Mouse (Mus musculus) intestine, embryonic 14.5 days (tissue): ENCODE measurements around the gene Gpsm1. TPM values are rescaled to one million over a fixed set of nuclear protein-coding genes. Genes with fewer than 3 reads are reported as not detected.

ENCODE experiments used
- ATAC-seq: fragments of 200-750 bp; cut with Nextera tagmentation; replicated peaks from 2 replicates; pipeline ENCODE4 v1.8.0; 2017; ENCODE audit warnings: low read depth, moderate number of reproducible peaks, moderate TSS enrichment, moderate library complexity; ENCODE audit not compliant: low FRiP score, low TSS enrichment
- DNase-seq: peaks from one replicate; pipeline ENCODE4 v3.0.0-alpha.2; 2018; ENCODE audit warnings: low spot score
- H3K27ac ChIP-seq: fragments of 300-500 bp; sonication (generic); 2 replicates; pipeline ENCODE4 v1.5.1; 2014; ENCODE audit warnings: low read depth, mild to moderate bottlenecking, control low read depth
- H3K27me3 ChIP-seq: fragments of 300-500 bp; sonication (generic); replicated peaks from 2 replicates; pipeline ENCODE4 v1.6.1; 2014; ENCODE audit warnings: low read length, control low read depth; ENCODE audit not compliant: control insufficient read depth, insufficient read depth
- H3K36me3 ChIP-seq: fragments of 300-500 bp; sonication (generic); 2 replicates; pipeline ENCODE4 v1.6.1; 2014; ENCODE audit warnings: low read length, control low read depth; ENCODE audit not compliant: control insufficient read depth, insufficient read depth
- H3K4me1 ChIP-seq: fragments of 300-500 bp; sonication (generic); replicated peaks from 2 replicates; pipeline ENCODE4 v1.6.1; 2014; ENCODE audit warnings: low read length, control low read depth, mixed read lengths; ENCODE audit not compliant: control insufficient read depth, insufficient read depth
- H3K4me2 ChIP-seq: fragments of 300-500 bp; sonication (generic); 2 replicates; pipeline ENCODE4 v1.6.1; 2014; ENCODE audit warnings: low read length
- H3K4me3 ChIP-seq: fragments of 300-500 bp; sonication (generic); 2 replicates; pipeline ENCODE4 v1.5.1; 2014; ENCODE audit warnings: low read depth, low read length, control low read depth, mixed read lengths
- H3K9ac ChIP-seq: fragments of 300-500 bp; sonication (generic); 2 replicates; pipeline ENCODE4 v1.6.1; 2014; ENCODE audit warnings: mild to moderate bottlenecking, low read length
- H3K9me3 ChIP-seq: fragments of 300-500 bp; sonication (generic); 2 replicates; pipeline ENCODE4 v1.6.1; 2016; ENCODE audit warnings: low read length, control low read depth; ENCODE audit not compliant: control insufficient read depth
- WGBS: fragments of 180-500 bp; shearing (Covaris S2); extraction: QIAGEN DNeasy Blood & Tissue Kit; methylation state at CpG from one replicate; pipeline ENCODE4 v1.1.7; 2014; 5-methylcytosine and 5-hydroxymethylcytosine counted together
- polyA plus RNA-seq: library from polyadenylated mRNA; unstranded; fragments of >200 nt; fragmentation: Nextera tagmentation; extraction: Ambion mirVana; gene quantifications from 2 replicates; pipeline ENCODE4 v1.2.1, GENCODE M21; 2014

Gene Gpsm1
- polyA plus RNA-seq, 1 experiment from 2014 or later = 23.4 TPM

DNA sequence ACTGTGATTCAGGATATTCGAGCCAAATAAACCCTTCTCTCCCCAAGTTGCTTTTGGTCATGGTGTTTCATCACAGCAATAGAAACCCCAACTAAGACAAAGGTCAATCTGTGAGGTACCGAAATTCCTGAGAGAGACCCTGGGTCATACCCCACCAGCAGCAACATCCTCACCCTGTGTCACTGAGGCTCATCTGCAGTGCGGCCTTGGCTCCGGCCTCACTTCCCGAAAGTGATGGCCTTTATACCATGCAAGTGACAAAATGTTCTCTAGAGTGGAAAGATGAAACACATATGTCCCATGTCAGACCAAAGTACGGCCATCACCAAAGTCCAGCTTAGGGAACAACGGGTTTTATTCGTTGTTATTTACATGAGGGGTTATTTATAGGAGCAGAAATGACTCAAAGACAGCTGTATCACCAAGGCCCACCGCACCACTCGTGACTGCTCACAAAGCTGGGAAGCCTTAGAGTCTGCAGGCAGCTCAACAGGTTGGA, 13.3 kb upstream of the Gpsm1 start:
- H3K36me3 ChIP-seq = no peaks in the 10 kb centered on the region
- no peaks in the 10 kb centered on the region for H3K9me3 ChIP-seq
- no peak overlapping the region for H3K9ac ChIP-seq
- ATAC-seq = no peak
- no peak overlapping the region for H3K4me3 ChIP-seq
- H3K4me1 ChIP-seq = peaks cover 4% of the 10 kb centered on the region
- no peak for DNase-seq
- no peak overlapping the region for H3K27ac ChIP-seq
- WGBS = 89% methylated on average over 10 of the region's 10 CpGs
- H3K27me3 ChIP-seq = peaks cover 3% of the 10 kb centered on the region; the same call in 1 of the 2 replicates
- no peak overlapping the region for H3K4me2 ChIP-seq

DNA sequence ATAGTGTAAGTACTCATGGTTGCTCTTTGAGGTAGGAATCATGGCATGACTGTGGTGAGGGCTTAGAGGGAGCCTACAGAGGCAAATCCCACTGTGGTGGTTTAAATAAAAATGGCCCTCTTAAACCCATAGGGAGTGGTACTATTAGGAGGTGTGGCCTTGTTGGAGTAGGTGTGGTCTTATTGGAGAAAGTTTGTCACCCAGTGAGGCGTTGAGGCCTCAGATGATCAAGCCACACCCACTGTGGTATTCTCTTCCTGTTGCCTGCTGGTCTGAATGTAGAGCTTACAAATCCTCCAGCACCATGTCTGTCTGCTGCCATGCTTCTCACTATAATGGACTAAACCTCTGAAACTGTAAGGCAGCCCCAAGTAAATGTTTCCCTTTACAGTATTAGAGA, 10.6 kb upstream of the Gpsm1 start:
- H3K9me3 ChIP-seq = no peaks in the 10 kb centered on the region
- no peak overlapping the region for H3K4me3 ChIP-seq
- no peak overlapping the region for H3K4me2 ChIP-seq
- DNase-seq (no peak), ATAC-seq (no peak)
- H3K4me1 ChIP-seq = peaks cover 5% of the 10 kb centered on the region
- WGBS = 35% methylated on average over 1 of the region's 1 CpGs
- no peak overlapping the region for H3K27ac ChIP-seq
- no peaks in the 10 kb centered on the region; the same call in 1 of the 2 replicates for H3K27me3 ChIP-seq
- no peaks in the 10 kb centered on the region for H3K36me3 ChIP-seq
- H3K9ac ChIP-seq = no peak overlapping the region

DNA sequence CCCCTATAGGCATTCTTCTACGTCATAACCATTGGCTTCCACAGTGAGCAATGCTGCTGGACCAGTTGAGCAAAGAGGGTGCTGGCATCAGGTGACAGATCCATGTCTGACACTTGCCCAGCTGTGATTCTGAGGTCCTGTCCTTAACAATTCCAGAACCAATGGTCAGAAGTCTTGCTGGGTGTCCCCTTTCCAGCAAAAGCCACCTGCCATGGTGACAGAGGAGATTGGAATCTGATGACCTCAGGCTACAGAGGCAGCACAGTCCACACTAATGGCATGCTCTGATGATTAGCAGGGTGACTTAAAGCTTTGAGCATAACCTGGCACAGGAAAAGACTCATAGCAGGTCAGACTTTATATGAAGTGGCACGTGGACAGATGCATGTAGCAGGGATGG, 9.8 kb upstream of the Gpsm1 start:
- ATAC-seq (no peak), DNase-seq (no peak)
- no peaks in the 10 kb centered on the region for H3K9me3 ChIP-seq
- WGBS = 72% methylated on average over 2 of the region's 2 CpGs
- no peak overlapping the region for H3K4me2 ChIP-seq
- H3K36me3 ChIP-seq = no peaks in the 10 kb centered on the region
- no peak overlapping the region for H3K4me3 ChIP-seq
- H3K27ac ChIP-seq = no peak overlapping the region
- no peaks in the 10 kb centered on the region for H3K27me3 ChIP-seq
- peaks cover 9% of the 10 kb centered on the region for H3K4me1 ChIP-seq
- no peak overlapping the region for H3K9ac ChIP-seq

DNA sequence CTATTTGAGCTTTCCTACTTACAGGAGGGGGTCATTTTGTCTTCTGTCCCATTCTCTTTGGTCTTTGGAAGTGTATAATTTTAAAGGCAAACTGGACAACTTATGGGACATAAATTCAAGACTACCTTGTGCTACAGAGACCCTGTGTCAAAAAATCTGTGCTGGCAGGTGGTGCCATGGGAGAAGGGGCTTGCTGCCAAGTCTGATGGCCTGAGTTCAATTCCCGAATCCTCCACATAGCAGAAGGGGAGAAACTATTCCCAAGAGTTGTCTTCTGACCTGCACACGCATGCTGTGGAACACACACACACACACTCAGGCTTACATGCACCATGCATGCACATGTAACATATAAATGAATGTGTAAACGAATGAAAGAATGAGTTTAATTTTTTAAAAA, 8.6 kb upstream of the Gpsm1 start:
- H3K27ac ChIP-seq = no peak overlapping the region
- ATAC-seq = no peak
- H3K4me3 ChIP-seq = no peak overlapping the region
- no peak overlapping the region for H3K4me2 ChIP-seq
- peaks cover 9% of the 10 kb centered on the region for H3K4me1 ChIP-seq
- WGBS = 91% methylated on average over 3 of the region's 3 CpGs
- no peaks in the 10 kb centered on the region for H3K36me3 ChIP-seq
- DNase-seq = no peak
- no peak overlapping the region for H3K9ac ChIP-seq
- H3K9me3 ChIP-seq = no peaks in the 10 kb centered on the region
- H3K27me3 ChIP-seq = no peaks in the 10 kb centered on the region

DNA sequence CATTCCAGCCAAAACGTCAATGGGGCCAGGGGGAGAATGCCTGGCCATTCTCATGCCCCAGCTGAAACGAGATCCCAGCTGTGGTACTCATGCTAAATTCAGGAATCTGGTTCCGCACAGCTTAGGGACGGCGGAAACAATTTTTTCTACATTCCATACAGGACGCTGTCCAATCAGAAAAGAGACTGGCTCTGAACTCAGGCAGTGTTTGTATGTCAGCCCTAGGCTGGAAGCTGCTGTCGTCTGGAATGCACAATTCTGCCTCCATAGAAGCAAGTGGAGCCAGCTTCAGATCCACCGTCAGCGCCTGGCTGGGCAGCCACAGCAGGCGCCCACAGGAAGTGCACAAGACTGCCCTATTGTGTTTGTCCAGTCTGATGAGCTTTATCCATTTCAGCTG, 5.6 kb upstream of the Gpsm1 start:
- Histone ChIP-seq H3K4me2 (no peak overlapping the region), H3K4me3 (no peak overlapping the region), H3K36me3 (no peaks in the 10 kb centered on the region), H3K9me3 (no peaks in the 10 kb centered on the region), H3K27ac (peak overlapping the region; percentile 92), H3K9ac (no peak overlapping the region), H3K4me1 (peaks cover 19% of the 10 kb centered on the region), H3K27me3 (no peaks in the 10 kb centered on the region)
- 11% methylated on average over 10 of the region's 10 CpGs for WGBS
- DNase-seq (no peak), ATAC-seq (peak; percentile 80)

DNA sequence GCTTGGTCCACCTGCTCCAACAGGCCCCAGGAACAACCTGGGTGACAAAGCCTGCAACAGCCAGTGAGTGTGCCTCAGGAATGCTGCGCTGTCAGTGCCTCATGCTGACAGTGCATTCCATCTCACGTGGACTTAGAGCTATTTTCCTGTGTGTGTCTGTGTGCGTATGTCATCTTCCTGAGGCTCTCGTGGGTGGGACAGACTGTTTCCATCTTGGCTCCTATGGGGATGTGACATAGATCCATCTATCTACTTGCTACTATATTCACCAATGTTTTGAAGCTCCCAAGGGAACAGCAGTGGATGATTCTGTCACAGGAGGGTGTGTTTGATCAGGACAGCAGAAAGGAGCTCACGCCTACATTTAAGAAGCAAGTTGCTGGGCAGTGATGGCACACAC, 3.4 kb upstream of the Gpsm1 start:
- Histone ChIP-seq H3K4me2 (no peak overlapping the region), H3K4me3 (no peak overlapping the region), H3K9me3 (no peaks in the 10 kb centered on the region), H3K27me3 (no peaks in the 10 kb centered on the region), H3K4me1 (peaks cover 32% of the 10 kb centered on the region), H3K9ac (no peak overlapping the region), H3K36me3 (no peaks in the 10 kb centered on the region), H3K27ac (no peak overlapping the region)
- DNase-seq (no peak), ATAC-seq (no peak)
- WGBS = 68% methylated on average over 5 of the region's 5 CpGs

DNA sequence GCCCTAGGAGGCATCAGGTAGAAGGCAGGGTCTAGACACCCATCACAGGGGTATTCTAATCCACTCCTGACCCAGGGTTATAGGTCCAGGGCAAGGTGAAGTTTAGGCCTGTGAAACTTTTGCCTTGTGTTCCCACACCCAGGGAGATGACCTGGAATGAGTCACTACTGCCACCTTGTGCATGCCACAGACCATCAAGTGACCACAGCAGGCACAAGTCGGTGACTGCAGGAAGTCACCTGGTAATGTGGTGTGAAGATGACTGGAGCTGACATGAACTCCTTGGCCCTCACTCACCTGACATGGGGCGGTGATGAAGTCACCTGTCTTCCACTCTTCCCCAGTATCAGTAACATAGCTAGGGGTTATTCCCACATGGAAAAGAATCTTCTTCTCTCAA, 2.5 kb upstream of the Gpsm1 start:
- WGBS = 54% methylated on average over 2 of the region's 2 CpGs
- no peak overlapping the region for H3K4me3 ChIP-seq
- H3K4me1 ChIP-seq = peaks cover 40% of the 10 kb centered on the region
- H3K27me3 ChIP-seq = no peaks in the 10 kb centered on the region
- ATAC-seq = no peak
- no peak overlapping the region for H3K9ac ChIP-seq
- H3K9me3 ChIP-seq = no peaks in the 10 kb centered on the region
- H3K27ac ChIP-seq = no peak overlapping the region
- H3K36me3 ChIP-seq = no peaks in the 10 kb centered on the region
- no peak for DNase-seq
- H3K4me2 ChIP-seq = no peak overlapping the region

DNA sequence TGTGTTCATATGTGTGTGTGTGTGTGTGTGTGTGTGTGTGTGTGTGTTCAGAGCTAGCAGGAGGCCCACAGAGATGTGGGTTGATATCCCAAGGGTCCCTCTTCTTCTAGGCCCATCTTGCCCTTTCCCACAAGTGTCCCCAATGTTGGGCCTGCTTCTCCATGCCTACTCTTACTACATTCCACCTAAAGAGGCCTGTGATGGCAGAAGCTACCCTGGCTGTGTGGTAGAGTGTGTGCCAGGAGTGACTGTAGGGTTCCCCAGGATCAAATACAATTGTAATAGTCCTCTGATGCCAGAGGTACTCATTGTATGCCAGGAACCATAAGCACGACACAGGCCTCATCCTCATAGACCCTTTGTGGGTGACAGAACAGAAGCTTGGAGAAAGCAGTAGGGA, 1.9 kb upstream of the Gpsm1 start:
- Histone ChIP-seq H3K9me3 (no peaks in the 10 kb centered on the region), H3K27ac (no peak overlapping the region), H3K4me3 (no peak overlapping the region), H3K4me1 (peaks cover 46% of the 10 kb centered on the region), H3K36me3 (no peaks in the 10 kb centered on the region), H3K9ac (no peak overlapping the region), H3K4me2 (no peak overlapping the region), H3K27me3 (no peaks in the 10 kb centered on the region)
- WGBS = 90% methylated on average over 1 of the region's 1 CpGs
- no peak for ATAC-seq
- DNase-seq = no peak

DNA sequence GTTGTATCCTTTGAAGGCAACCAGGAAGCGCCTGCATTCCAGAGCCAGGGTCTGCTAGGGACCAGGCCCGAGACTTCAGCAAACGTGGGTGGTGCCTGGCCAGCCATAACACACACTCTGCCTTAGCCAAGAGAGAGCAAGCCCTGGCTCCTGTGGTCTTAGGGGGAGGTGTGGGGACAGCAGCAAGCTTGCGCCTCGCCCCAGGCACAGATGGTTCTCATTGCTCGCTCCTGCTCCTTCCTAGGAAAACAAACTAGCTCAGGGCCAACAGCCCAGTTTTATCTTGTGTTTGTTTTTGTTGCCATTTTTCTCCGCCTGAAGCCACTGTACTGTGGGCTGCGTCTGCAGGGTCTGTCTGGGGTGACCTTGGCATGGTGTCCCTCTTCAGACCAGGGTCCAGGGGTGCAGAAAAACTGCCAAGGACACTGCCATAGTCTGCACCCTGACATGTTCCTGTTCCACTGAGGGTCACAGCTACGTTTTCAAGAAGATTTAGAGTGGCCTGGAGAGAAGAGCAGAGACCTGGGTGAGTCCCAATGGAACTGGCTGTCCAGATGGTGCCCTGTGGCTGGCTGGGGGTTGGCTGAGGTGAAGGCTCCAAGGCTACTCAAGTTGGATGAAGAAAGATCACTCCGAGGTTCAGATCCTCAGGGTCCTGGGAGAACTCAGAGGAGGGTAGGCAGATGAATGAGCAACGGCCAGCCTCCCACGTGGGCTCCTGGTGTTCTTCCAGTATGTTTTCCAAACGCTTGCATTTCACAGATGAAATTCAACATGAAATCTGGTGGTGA, 839 bp upstream of the Gpsm1 start:
- Histone ChIP-seq H3K4me2 (peak overlapping the region; percentile 96), H3K4me1 (peaks cover 46% of the 10 kb centered on the region), H3K9ac (peak overlapping the region; percentile 93; the same call in 1 of the 2 replicates), H3K9me3 (no peaks in the 10 kb centered on the region), H3K4me3 (peak overlapping the region; percentile 85; the same call in 1 of the 2 replicates), H3K36me3 (no peaks in the 10 kb centered on the region), H3K27ac (peak overlapping the region; percentile 95), H3K27me3 (no peaks in the 10 kb centered on the region)
- ATAC-seq = no peak
- 28% methylated on average over 13 of the region's 13 CpGs for WGBS
- no peak for DNase-seq
